Mouse (Mus musculus) cerebellum, postnatal 25 days (tissue): Measurements from ENCODE around the gene Tgif2.
A peak's percentile ranks its signal among the peaks of the same experiment; 100 is the strongest.
"Not testable (repeated sequence)": the region's sequence is repeated elsewhere in the genome, so short reads cannot be mapped to it uniquely, and the experiment has no call there.

Source experiments
- DNase-seq, 2 experiments: peaks; one replicate each; pipeline ENCODE4 v3.0.0; 2021; ENCODE audit warnings: mixed read lengths in 2 of 2

Tgif2 gene

GRCm38 (mm10) chr2:156874760-156875510, 35.1 kb downstream of the Tgif2 start:
- peak; percentile 91 to 93 for DNase-seq

- no peak for DNase-seq
Measured at GRCm38 (mm10) chr2:156877726-156878125, 37.9 kb downstream of the Tgif2 start.

- DNase-seq: peak in 1 of 2 experiments; percentile 28
Measured at GRCm38 (mm10) chr2:156879541-156879940, 39.7 kb downstream of the Tgif2 start.

- no peak for DNase-seq
Measured at GRCm38 (mm10) chr2:156882431-156883001, 42.7 kb downstream of the Tgif2 start.

- DNase-seq: peak in 1 of 2 experiments; percentile 58
Measured at GRCm38 (mm10) chr2:156884396-156885211, 44.8 kb downstream of the Tgif2 start.

- not testable (repeated sequence) for DNase-seq
Measured at GRCm38 (mm10) chr2:156885666-156886065, 45.9 kb downstream of the Tgif2 start.

GRCm38 (mm10) chr2:156886084-156886631, 46.4 kb downstream of the Tgif2 start:
- no peak for DNase-seq

GRCm38 (mm10) chr2:156887017-156887416, 47.2 kb downstream of the Tgif2 start, which contains the start of gene Sla2:
Sla2 (minus strand) TSS chr2:156887192.
- DNase-seq: no peak

- DNase-seq: no peak
Measured at GRCm38 (mm10) chr2:156888490-156888889, 48.7 kb downstream of the Tgif2 start.

- DNase-seq: no peak
Measured at GRCm38 (mm10) chr2:156892240-156892639, 52.4 kb downstream of the Tgif2 start.

GRCm38 (mm10) chr2:156892821-156893220, 53.0 kb downstream of the Tgif2 start:
- no peak for DNase-seq

GRCm38 (mm10) chr2:156894496-156895265, 54.9 kb downstream of the Tgif2 start:
- DNase-seq: no peak

- no peak for DNase-seq
Measured at GRCm38 (mm10) chr2:156896384-156896914, 56.6 kb downstream of the Tgif2 start.

GRCm38 (mm10) chr2:156897034-156897433, 57.2 kb downstream of the Tgif2 start:
- DNase-seq: no peak

- DNase-seq: no peak
Measured at GRCm38 (mm10) chr2:156898374-156898773, 58.6 kb downstream of the Tgif2 start.

GRCm38 (mm10) chr2:156899184-156899583, 59.4 kb downstream of the Tgif2 start:
- no peak for DNase-seq

- DNase-seq: no peak
Measured at GRCm38 (mm10) chr2:156901344-156901743, 61.5 kb downstream of the Tgif2 start.

- no peak for DNase-seq
Measured at GRCm38 (mm10) chr2:156901883-156902282, 62.1 kb downstream of the Tgif2 start.

GRCm38 (mm10) chr2:156902411-156902810, 62.6 kb downstream of the Tgif2 start:
- DNase-seq: not testable (repeated sequence)

- DNase-seq: peak in 1 of 2 experiments; percentile 53
Measured at GRCm38 (mm10) chr2:156903367-156903766, 63.6 kb downstream of the Tgif2 start.
